Mouse (Mus musculus) erythroblast, adult 5-6 weeks (primary cell): ENCODE measurements around the gene Gsta2. TPM values are rescaled to one million over a fixed set of nuclear protein-coding genes. Genes with fewer than 3 reads are reported as not detected.
"Not testable (repeated sequence)": the region's sequence is repeated elsewhere in the genome, so short reads cannot be mapped to it uniquely, and the experiment has no call there.

Experiments used
- ATAC-seq: replicated peaks from 2 replicates; pipeline ENCODE4 v1.8.0; 2016; ENCODE audit warnings: moderate number of reproducible peaks, mild to moderate bottlenecking, moderate TSS enrichment, inconsistent platforms; ENCODE audit not compliant: poor library complexity, low FRiP score, severe bottlenecking
- total RNA-seq, 2 experiments: library from RNA; stranded (forward) in 1 of 2; stranded (reverse) in 1 of 2; fragments of 150-400 nt in 1 of 2; fragments of 200-764, 138-1000 nt in 1 of 2; gene quantifications; 2 replicates each; pipeline versions ENCODE4 v1.2.3 to v1.2.4; 2015 to 2017; ENCODE audit warnings: low replicate concordance in 2 of 2

Gene Gsta2
- total RNA-seq, 2 experiments from 2014 or later: not detected

- not testable (repeated sequence) for ATAC-seq
Observed at GRCm38 (mm10) chr9:78337050-78337449, 18.5 kb downstream of the Gsta2 start.

DNA sequence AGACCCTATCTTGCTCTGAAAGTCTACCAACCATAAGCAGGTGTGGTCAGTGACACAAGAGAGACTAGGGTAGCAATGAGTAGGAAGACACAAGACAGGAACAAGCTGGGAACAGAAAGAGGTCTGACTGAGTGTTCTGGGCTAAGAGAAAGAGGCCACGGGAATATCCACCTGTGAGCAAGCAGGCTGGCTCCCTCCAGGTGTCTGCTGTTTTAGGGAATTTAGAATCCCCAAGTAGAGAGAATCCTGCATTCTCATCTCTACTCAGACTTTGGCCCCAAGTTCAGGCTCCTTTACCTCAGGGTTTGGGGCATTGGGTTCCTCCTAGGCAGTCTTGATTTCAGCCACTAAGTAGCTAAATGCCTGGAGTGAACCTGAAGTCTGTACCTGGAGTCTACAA is 28.3 kb downstream of the Gsta2 start, which contains the start of gene Omt2b:
Omt2b (plus strand) TSS at position 301 of the 400 bp plus-strand sequence.
- ATAC-seq: not testable (repeated sequence)

DNA sequence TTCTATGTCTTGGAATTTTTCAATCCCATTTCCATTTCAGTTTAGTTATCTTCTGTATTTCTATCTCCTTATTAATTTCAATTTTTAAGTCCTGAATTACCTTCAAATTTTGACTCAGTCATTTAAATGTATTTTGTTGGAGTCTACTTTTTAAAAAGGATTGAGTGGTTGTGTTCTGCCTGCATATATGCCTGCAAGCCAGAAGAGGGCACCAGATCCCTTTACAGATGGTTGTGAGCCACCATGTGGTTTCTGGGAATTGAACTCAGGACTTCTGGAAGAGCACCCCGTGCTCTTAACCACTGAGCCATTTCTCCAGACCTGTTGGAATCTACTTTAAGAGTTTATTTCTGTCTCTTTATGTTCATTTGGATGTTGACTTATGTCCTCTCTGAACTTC is 36.1 kb downstream of the Gsta2 start:
- no peak for ATAC-seq

DNA sequence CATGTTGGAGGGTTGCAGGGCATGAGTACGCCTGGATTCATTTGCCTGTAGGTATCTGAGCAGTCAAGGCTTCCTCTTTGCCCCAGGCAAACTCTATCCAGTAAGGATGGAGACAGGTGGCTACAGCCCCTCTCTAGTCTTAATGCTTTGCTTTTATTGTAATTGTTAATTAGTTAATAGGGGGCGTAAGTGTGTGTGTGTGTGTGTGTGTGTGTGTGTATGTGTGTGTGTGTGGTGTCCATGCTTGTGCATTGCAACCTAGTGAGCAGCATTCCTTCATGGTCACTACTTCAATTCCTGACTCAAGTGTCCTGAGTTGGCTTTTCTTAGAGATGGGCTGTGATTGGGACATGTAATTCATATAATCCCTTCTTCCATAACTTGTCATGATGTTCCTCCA is 40.9 kb downstream of the Gsta2 start, which contains the start of gene Omt2a:
Omt2a (minus strand) TSS at position 101 of the 400 bp plus-strand sequence.
- ATAC-seq: no peak

DNA sequence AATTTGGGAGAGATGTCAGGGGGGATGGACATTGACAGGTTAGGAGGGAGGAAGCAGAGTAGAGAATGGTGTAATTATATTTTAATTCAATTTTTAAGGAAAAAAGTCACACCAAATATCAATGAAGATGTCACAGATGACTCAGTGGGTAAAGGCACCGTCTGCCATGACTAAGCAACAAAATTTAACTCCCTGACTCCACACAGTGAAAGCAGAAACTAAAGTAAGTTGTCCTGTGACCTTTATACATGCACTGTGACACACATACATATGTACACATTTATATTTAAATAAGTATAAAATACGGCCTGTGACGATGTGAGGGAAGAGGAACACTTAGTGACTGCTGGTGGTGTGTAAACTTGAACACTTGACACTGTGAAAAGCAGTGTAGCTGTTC is 47.5 kb downstream of the Gsta2 start:
- ATAC-seq: not testable (repeated sequence)

DNA sequence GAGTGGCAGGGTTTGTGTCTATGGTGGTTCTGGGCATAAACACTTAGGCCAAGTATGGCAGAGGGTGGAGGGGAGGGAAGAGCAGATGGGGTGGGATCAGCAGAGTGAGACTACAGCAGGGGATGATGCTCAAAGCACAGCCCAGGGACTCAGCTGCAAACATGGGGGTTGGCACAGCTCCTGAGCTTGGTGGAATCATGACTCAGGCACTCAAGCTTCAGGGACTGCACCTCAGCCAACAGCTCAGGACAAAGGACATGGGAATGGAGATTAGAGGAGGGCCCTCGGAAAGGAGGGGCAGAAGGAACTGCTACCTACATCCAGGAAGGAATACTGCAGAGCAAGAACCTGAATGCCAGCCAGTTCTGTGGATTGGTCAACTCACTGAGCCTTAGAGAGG is 56.4 kb downstream of the Gsta2 start:
- not testable (repeated sequence) for ATAC-seq

DNA sequence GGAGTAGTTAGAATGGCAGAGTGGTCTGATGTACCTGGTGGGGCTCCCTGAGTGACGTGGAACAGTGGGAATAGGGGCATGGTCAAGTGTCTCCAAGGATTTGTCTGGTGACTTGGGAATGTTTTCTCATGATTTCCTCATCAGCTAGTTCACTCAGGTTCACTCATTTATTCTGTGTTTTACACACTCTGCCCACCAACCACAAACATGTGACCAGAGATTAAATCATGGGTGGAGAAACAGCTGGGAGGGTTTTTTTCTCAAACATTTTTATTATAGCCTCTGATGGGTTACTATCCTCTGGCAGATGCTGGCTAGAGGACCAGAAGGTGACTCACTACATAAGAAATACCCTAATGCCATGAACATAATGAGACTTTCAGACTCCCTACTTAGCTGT is 57.4 kb downstream of the Gsta2 start:
- no peak for ATAC-seq

GRCm38 (mm10) chr9:78296089-78296488 is 59.5 kb downstream of the Gsta2 start:
- peak; percentile 66 for ATAC-seq

GRCm38 (mm10) chr9:78294781-78295180 is 60.8 kb downstream of the Gsta2 start:
- not testable (repeated sequence) for ATAC-seq

DNA sequence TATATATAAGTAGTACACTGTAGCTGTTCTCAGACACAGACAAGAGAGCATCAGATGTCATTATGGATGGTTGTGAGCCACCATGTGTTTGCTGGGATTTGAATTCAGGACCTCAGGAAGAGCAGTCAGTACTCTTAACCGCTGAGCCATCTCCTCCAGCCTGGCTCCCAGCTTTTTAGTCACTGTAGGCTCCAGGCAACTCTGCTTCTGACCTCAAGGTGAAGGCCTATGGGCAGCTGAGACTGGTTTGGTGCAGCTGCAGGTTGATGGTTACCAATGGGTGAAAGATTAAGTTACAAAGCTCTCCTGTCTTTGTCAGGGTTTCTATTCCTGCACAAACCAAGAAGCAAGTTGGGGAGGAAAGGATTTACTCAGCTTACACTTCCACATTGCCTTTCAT is 61.9 kb downstream of the Gsta2 start:
- not testable (repeated sequence) for ATAC-seq

DNA sequence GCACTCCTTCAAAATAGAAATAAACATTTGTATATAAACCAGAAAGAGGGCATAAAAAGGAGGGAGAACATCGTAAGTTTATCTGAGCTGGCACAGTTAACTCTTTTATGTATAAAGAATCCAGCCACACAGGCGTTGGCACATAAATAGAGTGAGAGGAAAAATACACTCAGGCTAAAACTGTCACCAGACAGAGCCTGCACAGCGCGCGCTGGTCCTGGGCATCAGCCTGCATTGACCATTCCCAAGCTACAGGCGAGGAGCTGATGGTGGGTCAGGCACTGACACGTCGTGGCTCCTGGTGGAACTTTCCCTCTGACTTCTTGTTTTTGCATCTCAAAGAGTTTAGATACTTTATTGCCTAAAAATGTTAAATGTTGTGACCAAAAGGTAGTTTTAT is 63.1 kb downstream of the Gsta2 start:
- ATAC-seq: not testable (repeated sequence)

GRCm38 (mm10) chr9:78289723-78290122 is 65.9 kb downstream of the Gsta2 start, which contains the start of gene Gm10639:
Gene Gm10639, plus strand, starts transcription at chr9:78289923.
- ATAC-seq: not testable (repeated sequence)

- ATAC-seq: not testable (repeated sequence)
Observed at GRCm38 (mm10) chr9:78289063-78289462, 66.5 kb downstream of the Gsta2 start.

DNA sequence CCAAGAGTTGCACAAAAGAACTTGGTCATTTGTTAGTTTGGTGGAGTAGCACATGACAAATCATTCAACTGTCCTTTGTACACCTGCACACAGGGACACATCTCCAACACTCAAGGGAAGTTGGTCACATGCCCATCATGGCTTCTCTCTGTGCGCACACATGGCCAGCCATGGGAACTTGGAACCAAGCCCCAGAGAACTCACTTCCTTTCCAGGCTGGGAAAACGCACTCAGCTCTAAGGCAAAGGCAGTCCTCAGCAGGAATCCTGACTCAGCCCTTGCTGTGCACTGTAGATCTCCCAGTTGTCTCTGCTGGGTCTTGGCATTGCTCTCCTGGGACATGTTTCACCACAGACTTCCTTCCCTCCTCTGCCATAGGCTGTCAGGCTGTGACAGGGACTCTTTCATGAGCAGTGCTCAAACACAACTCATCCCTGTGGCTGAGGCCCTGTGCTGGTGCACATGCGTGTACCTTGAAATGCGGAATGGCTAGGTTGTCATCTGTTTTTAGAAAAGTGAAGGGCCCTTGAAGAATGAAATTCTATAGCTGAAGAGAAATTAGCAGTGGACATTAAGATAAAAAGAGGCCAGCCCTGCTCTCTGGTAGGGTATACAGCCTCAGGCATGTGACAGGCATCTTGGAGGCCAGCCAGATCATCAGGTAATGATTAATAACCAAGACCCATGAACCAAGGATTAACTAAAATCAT is 73.4 kb downstream of the Gsta2 start:
- ATAC-seq: not testable (repeated sequence)

Other genes with a start within 250 kb of the Gsta2 start
- 517 and 623 TPM in 2 replicates for gene Fbxo9, start 246.7 kb downstream of the Gsta2 start, total RNA-seq (2015; ENCODE audit: low replicate concordance)
- 741 and 893 TPM in 2 replicates for gene Fbxo9, start 246.7 kb downstream of the Gsta2 start, total RNA-seq (2017; ENCODE audit: low replicate concordance)
- 5.4 and 13.8 TPM in 2 replicates for gene Ick, start 246.6 kb downstream of the Gsta2 start, total RNA-seq (2015; ENCODE audit: low replicate concordance)
- gene Ick, start 246.6 kb downstream of the Gsta2 start, total RNA-seq (2017; ENCODE audit: low replicate concordance): 9.5 and 14.8 TPM in 2 replicates
- 1.7 TPM in 1 of 2 replicates, not detected in the other for gene Gsta4, start 173.0 kb downstream of the Gsta2 start, total RNA-seq (2015; ENCODE audit: low replicate concordance)
- not detected in 2 replicates for gene Gsta4, start 173.0 kb downstream of the Gsta2 start, total RNA-seq (2017; ENCODE audit: low replicate concordance)
- gene Gsta1, start 125.1 kb downstream of the Gsta2 start, total RNA-seq (2015; ENCODE audit: low replicate concordance): not detected in 2 replicates
- gene Gsta1, start 125.1 kb downstream of the Gsta2 start, total RNA-seq (2017; ENCODE audit: low replicate concordance): not detected in 2 replicates
- gene Gm3776, start 98.7 kb downstream of the Gsta2 start, total RNA-seq (2015; ENCODE audit: low replicate concordance): not detected in 2 replicates
- not detected in 2 replicates for gene Gm3776, start 98.7 kb downstream of the Gsta2 start, total RNA-seq (2017; ENCODE audit: low replicate concordance)
- not detected in 2 replicates for gene Gm10639, start 65.9 kb downstream of the Gsta2 start, total RNA-seq (2015; ENCODE audit: low replicate concordance)
- not detected in 2 replicates for gene Gm10639, start 65.9 kb downstream of the Gsta2 start, total RNA-seq (2017; ENCODE audit: low replicate concordance)
- not detected in 2 replicates for gene Omt2a, start 41.0 kb downstream of the Gsta2 start, total RNA-seq (2015; ENCODE audit: low replicate concordance)
- gene Omt2a, start 41.0 kb downstream of the Gsta2 start, total RNA-seq (2017; ENCODE audit: low replicate concordance): not detected in 2 replicates
- gene Omt2b, start 28.2 kb downstream of the Gsta2 start, total RNA-seq (2015; ENCODE audit: low replicate concordance): not detected in 2 replicates
- not detected in 2 replicates for gene Omt2b, start 28.2 kb downstream of the Gsta2 start, total RNA-seq (2017; ENCODE audit: low replicate concordance)
- not detected in 2 replicates for gene Dppa5a, start 12.4 kb upstream of the Gsta2 start, total RNA-seq (2015; ENCODE audit: low replicate concordance)
- gene Dppa5a, start 12.4 kb upstream of the Gsta2 start, total RNA-seq (2017; ENCODE audit: low replicate concordance): not detected in 2 replicates
- gene Ooep, start 22.9 kb upstream of the Gsta2 start, total RNA-seq (2015; ENCODE audit: low replicate concordance): not detected in 2 replicates
- not detected in 2 replicates for gene Ooep, start 22.9 kb upstream of the Gsta2 start, total RNA-seq (2017; ENCODE audit: low replicate concordance)
- not detected in 2 replicates for gene Ddx43, start 40.0 kb upstream of the Gsta2 start, total RNA-seq (2015; ENCODE audit: low replicate concordance)
- gene Ddx43, start 40.0 kb upstream of the Gsta2 start, total RNA-seq (2017; ENCODE audit: low replicate concordance): not detected in 2 replicates
- gene Cgas, start 87.4 kb upstream of the Gsta2 start, total RNA-seq (2015; ENCODE audit: low replicate concordance): 8.8 and 9.2 TPM in 2 replicates
- 2.4 and 3.9 TPM in 2 replicates for gene Cgas, start 87.4 kb upstream of the Gsta2 start, total RNA-seq (2017; ENCODE audit: low replicate concordance)
- gene Mto1, start 92.4 kb upstream of the Gsta2 start, total RNA-seq (2015; ENCODE audit: low replicate concordance): 7.3 and 14.2 TPM in 2 replicates
- gene Mto1, start 92.4 kb upstream of the Gsta2 start, total RNA-seq (2017; ENCODE audit: low replicate concordance): 6.9 and 22.0 TPM in 2 replicates
- not detected in 2 replicates for gene Gm17324, start 93.0 kb upstream of the Gsta2 start, total RNA-seq (2015; ENCODE audit: low replicate concordance)
- not detected in 2 replicates for gene Gm17324, start 93.0 kb upstream of the Gsta2 start, total RNA-seq (2017; ENCODE audit: low replicate concordance)
- gene Eef1a1, start 133.4 kb upstream of the Gsta2 start, total RNA-seq (2015; ENCODE audit: low replicate concordance): 3,932 and 4,159 TPM in 2 replicates
- gene Eef1a1, start 133.4 kb upstream of the Gsta2 start, total RNA-seq (2017; ENCODE audit: low replicate concordance): 1,512 and 1,760 TPM in 2 replicates
- gene Slc17a5, start 232.3 kb upstream of the Gsta2 start, total RNA-seq (2015; ENCODE audit: low replicate concordance): 3.6 and 6.5 TPM in 2 replicates
- 1.4 TPM in 2 replicates for gene Slc17a5, start 232.3 kb upstream of the Gsta2 start, total RNA-seq (2017; ENCODE audit: low replicate concordance)